Mouse (Mus musculus) erythroblast, embryonic 14.5 days (primary cell): ENCODE results near the gene Stk4.

Experiments
- GATA1 ChIP-seq: IDR thresholded peaks from 2 replicates; pipeline ENCODE4 v1.6.1; 2012; ENCODE audit warnings: low read length, inconsistent platforms, mixed read lengths
- TAL1 ChIP-seq: IDR thresholded peaks from 3 replicates; pipeline ENCODE4 v1.6.1; 2012; ENCODE audit warnings: low read length, inconsistent platforms, mixed read lengths

DNA sequence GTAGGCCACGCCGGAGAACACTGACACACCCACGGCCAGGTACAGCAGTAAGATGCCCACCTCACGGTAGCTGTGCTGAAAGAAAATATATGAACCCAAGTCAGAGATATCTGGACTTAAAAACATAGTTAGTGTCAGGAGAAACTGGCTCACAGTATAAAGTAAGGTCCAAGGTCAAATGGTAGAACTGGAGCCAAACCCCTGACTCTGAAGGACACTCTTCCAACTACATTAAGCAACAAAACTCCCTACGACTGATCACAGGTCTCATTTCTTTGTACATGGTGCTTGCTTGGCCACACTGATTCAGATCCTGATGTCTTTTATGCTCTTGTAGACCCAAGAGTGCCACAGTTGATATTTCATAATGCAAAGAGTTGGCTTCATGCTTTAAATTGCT lies 94.8 kb downstream of the Stk4 start:
- TF ChIP-seq GATA1 (no peak), TAL1 (no peak)
